Mouse (Mus musculus): ENCODE measurements around the gene Gipc2.

- TF ChIP-seq POLR2A (IDR thresholded peaks at IDR 0.05; ENCODE audit: low read depth, low read length) (no peak), CTCF (IDR thresholded peaks at IDR 0.05; ENCODE audit: extremely low read depth, insufficient read depth, insufficient read length, insufficient replicate concordance) (no peak)
These were observed 4.4 kb upstream of the Gipc2 start for GRCm38 (mm10) chr3:152170407-152170806.

All from spleen, adult 2 months (tissue).